Mouse (Mus musculus) limb, embryonic 11.5 days (tissue): ENCODE measurements at regions not wholly inside any gene's neighbourhood (a gene's known extent, or its start where the extent isn't known, plus 50 kb on each side); places are given as distances from the start of the nearest gene placed in this dataset.

Source experiments
- ATAC-seq: fragments of 200-750 bp; cut with Nextera tagmentation; 2 replicates; pipeline ENCODE4 v1.8.0; 2017; ENCODE audit warnings: low read depth; ENCODE audit not compliant: insufficient number of reproducible peaks, low FRiP score, low TSS enrichment
- DNase-seq: peaks from one replicate; pipeline ENCODE4 v3.0.0-alpha.2; 2015; ENCODE audit warnings: low spot score
- H3K27ac ChIP-seq: fragments of 300-500 bp; sonication (generic); replicated peaks from 2 replicates; pipeline ENCODE4 v1.5.1; 2014; ENCODE audit warnings: low read depth, mild to moderate bottlenecking, low read length
- H3K27me3 ChIP-seq: fragments of 300-500 bp; sonication (generic); 2 replicates; pipeline ENCODE4 v1.6.1; 2014; ENCODE audit warnings: mild to moderate bottlenecking, low read length, mixed read lengths; ENCODE audit not compliant: control insufficient read depth, insufficient read depth
- H3K36me3 ChIP-seq: fragments of 300-500 bp; sonication (generic); 2 replicates; pipeline ENCODE4 v1.6.1; 2014; ENCODE audit warnings: mild to moderate bottlenecking, low read length, moderate library complexity, mixed read lengths; ENCODE audit not compliant: control insufficient read depth, insufficient read depth
- H3K4me1 ChIP-seq: fragments of 300-500 bp; sonication (generic); 2 replicates; pipeline ENCODE4 v1.6.1; 2014; ENCODE audit warnings: low read length, mixed read lengths; ENCODE audit not compliant: control insufficient read depth, insufficient read depth
- H3K4me2 ChIP-seq: fragments of 300-500 bp; sonication (generic); 2 replicates; pipeline ENCODE4 v1.6.1; 2014; ENCODE audit warnings: low read depth, mild to moderate bottlenecking, moderate library complexity; ENCODE audit not compliant: severe bottlenecking
- H3K4me3 ChIP-seq: fragments of 300-500 bp; sonication (generic); 2 replicates; pipeline ENCODE4 v1.5.1; 2014; ENCODE audit warnings: low read depth, low read length
- H3K9ac ChIP-seq: fragments of 300-500 bp; sonication (generic); 2 replicates; pipeline ENCODE4 v1.6.1; 2014; ENCODE audit warnings: mild to moderate bottlenecking, low read length
- H3K9me3 ChIP-seq: fragments of 300-500 bp; sonication (generic); 2 replicates; pipeline ENCODE4 v1.6.1; 2016; ENCODE audit warnings: low read length; ENCODE audit not compliant: control insufficient read depth

DNA sequence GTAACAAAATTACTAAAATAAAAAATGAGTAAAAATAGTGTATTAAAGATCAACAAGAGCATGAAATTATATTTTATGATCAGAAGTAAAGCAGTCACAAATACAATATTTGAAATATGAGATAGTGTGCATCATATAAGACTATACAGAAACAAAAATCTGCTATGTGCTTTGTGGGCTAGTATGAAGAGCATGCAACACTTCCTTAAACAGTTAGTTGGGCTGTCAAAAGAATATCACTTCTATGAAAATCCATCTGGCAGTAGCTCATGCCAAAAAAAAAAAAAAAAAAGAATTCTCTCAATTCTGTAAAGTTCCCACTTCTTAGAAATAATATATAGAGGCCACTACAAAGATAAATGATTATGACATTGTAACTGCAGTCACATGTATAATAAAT lies 53.0 kb upstream of the Gm4301 start:
- no peak overlapping the region for H3K9ac ChIP-seq
- no peaks in the 10 kb centered on the region for H3K9me3 ChIP-seq
- no peaks in the 10 kb centered on the region for H3K36me3 ChIP-seq
- H3K27ac ChIP-seq = no peak overlapping the region
- ATAC-seq (no peak), DNase-seq (no peak)
- no peaks in the 10 kb centered on the region for H3K4me1 ChIP-seq
- no peak overlapping the region for H3K4me3 ChIP-seq
- H3K27me3 ChIP-seq = no peaks in the 10 kb centered on the region
- H3K4me2 ChIP-seq = no peak overlapping the region
